Mouse (Mus musculus) liver, embryonic 14.5 days (tissue): Measurements from ENCODE around the gene Tsr3. TPM values are rescaled to one million over a fixed set of nuclear protein-coding genes. Genes with fewer than 3 reads are reported as not detected.
A peak's percentile ranks its signal among the peaks of the same experiment; 100 is the strongest.

Source experiments
- ATAC-seq: fragments of 200-750 bp; cut with Nextera tagmentation; 2 replicates; pipeline ENCODE4 v1.8.0; 2017; ENCODE audit warnings: moderate number of reproducible peaks, mild to moderate bottlenecking, moderate library complexity; ENCODE audit not compliant: insufficient read depth
- DNase-seq, 3 experiments: peaks; one replicate each; pipeline ENCODE4 v3.0.0-alpha.2; 2012 to 2013; ENCODE audit warnings: low read depth in 3 of 3, low spot score in 3 of 3
- H3K27ac ChIP-seq: fragments of 300-500 bp; sonication (generic); 2 replicates; pipeline ENCODE4 v1.5.1; 2014; ENCODE audit warnings: moderate library complexity, mild to moderate bottlenecking, control low read depth, inconsistent platforms
- H3K27me3 ChIP-seq: fragments of 300-500 bp; sonication (generic); 2 replicates; pipeline ENCODE4 v1.6.1; 2014; ENCODE audit warnings: mild to moderate bottlenecking, low read length, moderate library complexity; ENCODE audit not compliant: control insufficient read depth, insufficient read depth
- H3K36me3 ChIP-seq: fragments of 300-500 bp; sonication (generic); replicated peaks from 2 replicates; pipeline ENCODE4 v1.6.1; 2014; ENCODE audit warnings: low read depth; ENCODE audit not compliant: control insufficient read depth, insufficient read depth
- H3K4me1 ChIP-seq, 2 experiments: fragments of 200-500 bp in 1 of 2; fragments of 300-500 bp in 1 of 2; sonication (generic) in 1 of 2; replicated peaks; 2 replicates each; pipeline ENCODE4 v1.6.1; 2012 to 2014; ENCODE audit warnings: antibody characterized with exemption in 1 of 2, inconsistent platforms in 1 of 2, low read length in 1 of 2; ENCODE audit not compliant: control insufficient read depth in 2 of 2, insufficient read depth in 2 of 2
- H3K4me2 ChIP-seq: fragments of 300-500 bp; sonication (generic); 2 replicates; pipeline ENCODE4 v1.6.1; 2014; ENCODE audit warnings: low read depth, mild to moderate bottlenecking, control low read depth, moderate library complexity
- H3K4me3 ChIP-seq, 2 experiments: fragments of 200-500 bp in 1 of 2; fragments of 300-500 bp in 1 of 2; sonication (generic) in 1 of 2; 2 replicates each; pipeline ENCODE4 v1.5.1; 2012 to 2014; ENCODE audit warnings: low read depth in 2 of 2, low read length in 2 of 2, mild to moderate bottlenecking in 2 of 2, control low read depth in 1 of 2, inconsistent platforms in 1 of 2, moderate library complexity in 1 of 2; ENCODE audit not compliant: insufficient read depth in 1 of 2
- H3K9ac ChIP-seq: fragments of 300-500 bp; sonication (generic); replicated peaks from 2 replicates; pipeline ENCODE4 v1.6.1; 2014; ENCODE audit warnings: mild to moderate bottlenecking, control low read depth, moderate library complexity
- H3K9me3 ChIP-seq: fragments of 300-500 bp; sonication (generic); 2 replicates; pipeline ENCODE4 v1.6.1; 2016; ENCODE audit warnings: low read length, mixed read lengths; ENCODE audit not compliant: control insufficient read depth
- CTCF ChIP-seq: IDR thresholded peaks from 2 replicates; pipeline ENCODE4 v1.5.1; 2016; ENCODE audit warnings: antibody characterized with exemption, low read depth, control low read depth
- EP300 ChIP-seq: IDR thresholded peaks from 2 replicates; pipeline ENCODE4 v1.6.1; 2016; ENCODE audit warnings: antibody characterized with exemption, low read depth
- WGBS: fragments of 180-500 bp; shearing (Covaris S2); extraction: QIAGEN DNeasy Blood & Tissue Kit; methylation state at CpG from one replicate; pipeline ENCODE4 v1.1.7; 2014; ENCODE audit not compliant: insufficient replicate concordance; 5-methylcytosine and 5-hydroxymethylcytosine counted together
- polyA plus RNA-seq, 2 experiments: library from polyadenylated mRNA; depleted of rRNA in 1 of 2; stranded (reverse) in 1 of 2; unstranded in 1 of 2; fragments of >200 nt; fragmentation: Nextera tagmentation in 1 of 2; extraction: Ambion mirVana in 1 of 2; gene quantifications; 2 replicates each; pipeline versions ENCODE4 v1.2.1 to v1.2.3; 2012 to 2014

Gene Tsr3
- polyA plus RNA-seq, 2 experiments: 13.0 to 17.4 TPM

GRCm38 (mm10) chr17:25256140-25256754, 16.3 kb downstream of the Tsr3 start, which contains the start of gene Baiap3:
Gene Baiap3, minus strand, starts transcription at chr17:25256364.
- no peaks in the 10 kb centered on the region for H3K9me3 ChIP-seq
- peak within 1 kb of the TSS; percentile 2 to 29; a peak in 2 of 4 replicates for H3K4me3 ChIP-seq
- H3K4me1 ChIP-seq: no peaks in the 10 kb centered on the region
- TF ChIP-seq CTCF (no peak), EP300 (no peak)
- DNase-seq: no peak
- H3K27me3 ChIP-seq: peaks cover 35% of the 10 kb centered on the region
- WGBS: 5% methylated on average over 35 of the region's 35 CpGs
- no peak for ATAC-seq
- no peak within 1 kb of the TSS for H3K27ac ChIP-seq
- peak within 1 kb of the TSS; percentile 56 for H3K4me2 ChIP-seq
- no peak within 1 kb of the TSS; the same call in 1 of the 2 replicates for H3K9ac ChIP-seq
- H3K36me3 ChIP-seq: peaks cover 2% of the 10 kb centered on the region; the same call in 1 of the 2 replicates

GRCm38 (mm10) chr17:25257804-25258261, 17.9 kb downstream of the Tsr3 start:
- Histone ChIP-seq H3K36me3 (peaks cover 8% of the 10 kb centered on the region), H3K4me3 (no peak overlapping the region), H3K4me2 (no peak overlapping the region), H3K9ac (no peak overlapping the region), H3K27ac (no peak overlapping the region), H3K4me1 (no peaks in the 10 kb centered on the region), H3K9me3 (no peaks in the 10 kb centered on the region), H3K27me3 (peaks cover 35% of the 10 kb centered on the region)
- 45% methylated on average over 6 of the region's 6 CpGs for WGBS
- TF ChIP-seq CTCF: no peak
- no peak for TF ChIP-seq EP300
- DNase-seq (no peak), ATAC-seq (no peak)

GRCm38 (mm10) chr17:25264453-25264852, 24.5 kb downstream of the Tsr3 start:
- ATAC-seq (no peak), DNase-seq (no peak)
- WGBS: 74% methylated on average over 3 of the region's 3 CpGs
- Histone ChIP-seq H3K4me3 (no peak overlapping the region), H3K27ac (no peak overlapping the region), H3K4me1 (no peaks in the 10 kb centered on the region), H3K4me2 (no peak overlapping the region), H3K36me3 (peaks cover 74% of the 10 kb centered on the region), H3K9me3 (no peaks in the 10 kb centered on the region), H3K27me3 (no peaks in the 10 kb centered on the region), H3K9ac (no peak overlapping the region)
- TF ChIP-seq CTCF: peak; percentile 68
- TF ChIP-seq EP300: no peak

- H3K27me3 ChIP-seq: no peaks in the 10 kb centered on the region
- WGBS: 79% methylated on average over 2 of the region's 2 CpGs
- peaks cover 46% of the 10 kb centered on the region for H3K36me3 ChIP-seq
- peak overlapping the region; percentile 99 for H3K4me2 ChIP-seq
- DNase-seq (no peak), ATAC-seq (no peak)
- H3K9ac ChIP-seq: no peak overlapping the region; the same call in 1 of the 2 replicates
- no peak overlapping the region; a peak in 1 of 4 replicates for H3K4me3 ChIP-seq
- no peaks in the 10 kb centered on the region for H3K9me3 ChIP-seq
- peaks cover 23 to 26% of the 10 kb centered on the region in 2 experiments for H3K4me1 ChIP-seq
- H3K27ac ChIP-seq: no peak overlapping the region
- no peak for TF ChIP-seq CTCF
- TF ChIP-seq EP300: no peak
These were observed 30.9 kb downstream of the Tsr3 start for GRCm38 (mm10) chr17:25270795-25271335.

- peak overlapping the region; percentile 99 for H3K4me2 ChIP-seq
- H3K9ac ChIP-seq: peak overlapping the region; percentile 99
- peak overlapping the region; percentile 92 for H3K27ac ChIP-seq
- no peaks in the 10 kb centered on the region for H3K9me3 ChIP-seq
- peaks cover 23 to 26% of the 10 kb centered on the region in 2 experiments for H3K4me1 ChIP-seq
- H3K36me3 ChIP-seq: peaks cover 31% of the 10 kb centered on the region
- H3K4me3 ChIP-seq: peak overlapping the region; percentile 82 to 100
- H3K27me3 ChIP-seq: no peaks in the 10 kb centered on the region
- WGBS: under 1% methylated on average over 10 of the region's 10 CpGs
- 0 out of 2 replicates have a peak, but pooled peaks have one; percentile 7 for TF ChIP-seq CTCF
- no peak for TF ChIP-seq EP300
- DNase-seq (peak; percentile 53 to 56 (median 55)), ATAC-seq (0 out of 2 replicates have a peak, but pooled peaks have one; percentile 10)
These were observed 32.4 kb downstream of the Tsr3 start for GRCm38 (mm10) chr17:25272326-25272725.
